Mouse (Mus musculus) heart, adult 2 months (tissue): ENCODE results near the gene Rnf207.

Experiments used
- CTCF ChIP-seq: fragments of 200-600 bp; IDR thresholded peaks from 2 replicates; pipeline ENCODE4 v1.8.1; 2022; ENCODE audit warnings: antibody characterized with exemption, mild to moderate bottlenecking, moderate library complexity
- POLR2A ChIP-seq: fragments of 200-500 bp; IDR thresholded peaks from 2 replicates; pipeline ENCODE4 v1.6.1; 2011; ENCODE audit warnings: mild to moderate bottlenecking, low read depth, low read length, control low read depth; ENCODE audit not compliant: insufficient read depth

GRCm38 (mm10) chr4:152333587-152333986 lies 14.8 kb upstream of the Rnf207 start:
- TF ChIP-seq CTCF (no peak), POLR2A (no peak)
